Mouse (Mus musculus) neural tube, embryonic 14.5 days (tissue): ENCODE results near the gene Arhgef12. TPM values are rescaled to one million over a fixed set of nuclear protein-coding genes. Genes with fewer than 3 reads are reported as not detected.

ENCODE experiments used
- ATAC-seq: fragments of 200-750 bp; cut with Nextera tagmentation; 2 replicates; pipeline ENCODE4 v1.8.0; 2017; ENCODE audit warnings: low read depth, mild to moderate bottlenecking, moderate TSS enrichment, moderate library complexity
- H3K27ac ChIP-seq: fragments of 300-500 bp; sonication (generic); 2 replicates; pipeline ENCODE4 v1.5.1; 2014; ENCODE audit warnings: low read depth, mild to moderate bottlenecking, control low read depth, low read length, moderate library complexity, mixed read lengths
- H3K27me3 ChIP-seq: fragments of 300-500 bp; sonication (generic); 2 replicates; pipeline ENCODE4 v1.6.1; 2014; ENCODE audit warnings: low read length; ENCODE audit not compliant: control insufficient read depth, insufficient read depth
- H3K36me3 ChIP-seq: fragments of 300-500 bp; sonication (generic); 2 replicates; pipeline ENCODE4 v1.6.1; 2014; ENCODE audit warnings: low read length, mixed read lengths; ENCODE audit not compliant: control insufficient read depth, insufficient read depth
- H3K4me1 ChIP-seq: fragments of 300-500 bp; sonication (generic); 2 replicates; pipeline ENCODE4 v1.6.1; 2014; ENCODE audit warnings: low read length; ENCODE audit not compliant: control insufficient read depth, insufficient read depth
- H3K4me2 ChIP-seq: fragments of 300-500 bp; sonication (generic); 2 replicates; pipeline ENCODE4 v1.6.1; 2014; ENCODE audit warnings: mild to moderate bottlenecking, low read depth, low read length, control low read depth
- H3K4me3 ChIP-seq: fragments of 300-500 bp; sonication (generic); 2 replicates; pipeline ENCODE4 v1.5.1; 2014; ENCODE audit warnings: low read depth, low read length, control low read depth, mixed read lengths
- H3K9ac ChIP-seq: fragments of 300-500 bp; sonication (generic); replicated peaks from 2 replicates; pipeline ENCODE4 v1.6.1; 2014; ENCODE audit warnings: low read depth, mild to moderate bottlenecking, control low read depth, low read length, mixed read lengths
- H3K9me3 ChIP-seq: fragments of 300-500 bp; sonication (generic); 2 replicates; pipeline ENCODE4 v1.6.1; 2016; ENCODE audit warnings: low read length; ENCODE audit not compliant: control insufficient read depth
- WGBS: fragments of 180-500 bp; shearing (Covaris S2); extraction: QIAGEN DNeasy Blood & Tissue Kit; methylation state at CpG from one replicate; pipeline ENCODE4 v1.1.7; 2014; 5-methylcytosine and 5-hydroxymethylcytosine counted together
- polyA plus RNA-seq: library from polyadenylated mRNA; unstranded; fragments of >200 nt; fragmentation: Nextera tagmentation; extraction: Ambion mirVana; gene quantifications from 2 replicates; pipeline ENCODE4 v1.2.1, GENCODE M21; 2014

The Arhgef12 gene
- polyA plus RNA-seq, 1 experiment from 2014 or later = 51.4 TPM

GRCm38 (mm10) chr9:43012541-43012940 lies 94.5 kb downstream of the Arhgef12 start:
- Histone ChIP-seq H3K27me3 (no peaks in the 10 kb centered on the region), H3K4me1 (no peaks in the 10 kb centered on the region), H3K27ac (no peak overlapping the region), H3K36me3 (peaks cover 29% of the 10 kb centered on the region), H3K4me2 (no peak overlapping the region), H3K4me3 (no peak overlapping the region), H3K9ac (no peak overlapping the region), H3K9me3 (no peaks in the 10 kb centered on the region)
- WGBS = 88% methylated on average over 5 of the region's 5 CpGs
- no peak for ATAC-seq

GRCm38 (mm10) chr9:43011061-43011460 lies 96.0 kb downstream of the Arhgef12 start:
- Histone ChIP-seq H3K4me1 (no peaks in the 10 kb centered on the region), H3K27ac (no peak overlapping the region), H3K27me3 (no peaks in the 10 kb centered on the region), H3K4me3 (no peak overlapping the region), H3K4me2 (no peak overlapping the region), H3K9ac (no peak overlapping the region), H3K36me3 (peaks cover 34% of the 10 kb centered on the region), H3K9me3 (no peaks in the 10 kb centered on the region)
- ATAC-seq = no peak
- 71% methylated on average over 4 of the region's 4 CpGs for WGBS

GRCm38 (mm10) chr9:43003881-43004280 lies 103.2 kb downstream of the Arhgef12 start:
- Histone ChIP-seq H3K27ac (no peak overlapping the region), H3K9me3 (no peaks in the 10 kb centered on the region), H3K27me3 (no peaks in the 10 kb centered on the region), H3K4me2 (no peak overlapping the region), H3K4me3 (no peak overlapping the region), H3K4me1 (no peaks in the 10 kb centered on the region), H3K9ac (no peak overlapping the region), H3K36me3 (peaks cover 65% of the 10 kb centered on the region)
- ATAC-seq = no peak
- WGBS = 84% methylated on average over 5 of the region's 5 CpGs

GRCm38 (mm10) chr9:43003017-43003416 lies 104.0 kb downstream of the Arhgef12 start:
- Histone ChIP-seq H3K4me1 (no peaks in the 10 kb centered on the region), H3K27ac (no peak overlapping the region), H3K9me3 (no peaks in the 10 kb centered on the region), H3K4me2 (no peak overlapping the region), H3K36me3 (peaks cover 68% of the 10 kb centered on the region), H3K27me3 (no peaks in the 10 kb centered on the region), H3K9ac (no peak overlapping the region), H3K4me3 (no peak overlapping the region)
- ATAC-seq = no peak
- 91% methylated on average over 4 of the region's 4 CpGs for WGBS

GRCm38 (mm10) chr9:43000595-43001250 lies 106.3 kb downstream of the Arhgef12 start:
- WGBS = 90% methylated on average over 11 of the region's 11 CpGs
- H3K4me3 ChIP-seq = no peak overlapping the region
- no peak for ATAC-seq

GRCm38 (mm10) chr9:43000070-43000469 lies 107.0 kb downstream of the Arhgef12 start:
- H3K9me3 ChIP-seq = no peaks in the 10 kb centered on the region
- H3K4me2 ChIP-seq = no peak overlapping the region
- peaks cover 70% of the 10 kb centered on the region for H3K36me3 ChIP-seq
- H3K27ac ChIP-seq = no peak overlapping the region
- H3K27me3 ChIP-seq = no peaks in the 10 kb centered on the region
- no peak overlapping the region for H3K9ac ChIP-seq
- H3K4me3 ChIP-seq = no peak overlapping the region
- 95% methylated on average over 1 of the region's 1 CpGs for WGBS
- ATAC-seq = no peak
- no peaks in the 10 kb centered on the region for H3K4me1 ChIP-seq

More at GRCm38 (mm10) chr9:43000595-43001250, 106.3 kb downstream of the Arhgef12 start:
- H3K4me2 ChIP-seq = no peak overlapping the region
- H3K36me3 ChIP-seq = peaks cover 70% of the 10 kb centered on the region
- H3K4me1 ChIP-seq = no peaks in the 10 kb centered on the region
- H3K27me3 ChIP-seq = no peaks in the 10 kb centered on the region
- no peak overlapping the region for H3K27ac ChIP-seq
- no peak overlapping the region for H3K9ac ChIP-seq
- H3K9me3 ChIP-seq = no peaks in the 10 kb centered on the region

- no peak for ATAC-seq
- Histone ChIP-seq H3K27ac (no peak overlapping the region), H3K9me3 (no peaks in the 10 kb centered on the region), H3K27me3 (no peaks in the 10 kb centered on the region), H3K4me1 (no peaks in the 10 kb centered on the region), H3K4me3 (no peak overlapping the region), H3K9ac (no peak overlapping the region), H3K4me2 (no peak overlapping the region), H3K36me3 (peaks cover 62% of the 10 kb centered on the region)
- WGBS = 96% methylated on average over 6 of the region's 6 CpGs
These were observed 109.5 kb downstream of the Arhgef12 start for GRCm38 (mm10) chr9:42997526-42997925.

GRCm38 (mm10) chr9:42995298-42995697 lies 111.7 kb downstream of the Arhgef12 start:
- no peaks in the 10 kb centered on the region for H3K27me3 ChIP-seq
- H3K9me3 ChIP-seq = no peaks in the 10 kb centered on the region
- H3K4me2 ChIP-seq = no peak overlapping the region
- H3K27ac ChIP-seq = no peak overlapping the region
- no peak for ATAC-seq
- peaks cover 62% of the 10 kb centered on the region for H3K36me3 ChIP-seq
- 94% methylated on average over 11 of the region's 11 CpGs for WGBS
- no peak overlapping the region for H3K4me3 ChIP-seq
- H3K9ac ChIP-seq = no peak overlapping the region
- no peaks in the 10 kb centered on the region for H3K4me1 ChIP-seq

GRCm38 (mm10) chr9:42994708-42995107 lies 112.3 kb downstream of the Arhgef12 start:
- no peak overlapping the region for H3K4me2 ChIP-seq
- H3K4me1 ChIP-seq = no peaks in the 10 kb centered on the region
- H3K27ac ChIP-seq = no peak overlapping the region
- H3K4me3 ChIP-seq = no peak overlapping the region
- no peak overlapping the region for H3K9ac ChIP-seq
- no peak for ATAC-seq
- H3K9me3 ChIP-seq = no peaks in the 10 kb centered on the region
- no peaks in the 10 kb centered on the region for H3K27me3 ChIP-seq
- H3K36me3 ChIP-seq = peaks cover 62% of the 10 kb centered on the region
- 94% methylated on average over 4 of the region's 4 CpGs for WGBS
